Mouse (Mus musculus) ZHBTc4 (cell line): ENCODE results near the gene Cdh10.

Experiments
- DNase-seq: peaks from one replicate; pipeline ENCODE4 v3.0.0-alpha.2; 2011; ENCODE audit warnings: low read depth, low spot score

The Cdh10 gene

GRCm38 (mm10) chr15:18818185-18818973, at the start of gene Cdh10:
TSS of gene Cdh10 (plus strand) at chr15:18818947.
- peak; percentile 86 for DNase-seq

- DNase-seq: no peak
Observed at GRCm38 (mm10) chr15:18809148-18809827, 9.5 kb upstream of the Cdh10 start.

DNA sequence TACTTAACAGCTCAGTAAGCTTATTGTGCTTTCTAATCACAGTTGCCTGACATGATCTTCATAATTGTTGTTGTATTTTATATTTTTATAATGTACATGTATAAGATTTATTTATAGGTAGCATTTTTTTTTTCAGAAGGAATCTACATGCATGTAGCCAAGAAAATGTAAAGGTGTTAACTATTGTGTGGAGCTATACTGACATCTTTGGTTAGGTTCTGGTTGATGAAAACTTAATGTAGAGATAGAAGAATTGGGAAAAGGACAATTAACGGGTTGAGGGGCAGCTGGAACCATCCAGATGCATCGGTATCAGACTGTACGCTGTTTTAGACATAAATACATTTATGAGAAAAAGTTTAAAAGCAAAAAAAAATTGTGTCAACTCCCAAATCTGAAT, 1.0 kb upstream of the Cdh10 start:
- DNase-seq: no peak

GRCm38 (mm10) chr15:18820226-18820625, 1.5 kb downstream of the Cdh10 start:
- DNase-seq: no peak

- peak; percentile 89 for DNase-seq
Observed at GRCm38 (mm10) chr15:18821114-18821756, 2.5 kb downstream of the Cdh10 start.

DNA sequence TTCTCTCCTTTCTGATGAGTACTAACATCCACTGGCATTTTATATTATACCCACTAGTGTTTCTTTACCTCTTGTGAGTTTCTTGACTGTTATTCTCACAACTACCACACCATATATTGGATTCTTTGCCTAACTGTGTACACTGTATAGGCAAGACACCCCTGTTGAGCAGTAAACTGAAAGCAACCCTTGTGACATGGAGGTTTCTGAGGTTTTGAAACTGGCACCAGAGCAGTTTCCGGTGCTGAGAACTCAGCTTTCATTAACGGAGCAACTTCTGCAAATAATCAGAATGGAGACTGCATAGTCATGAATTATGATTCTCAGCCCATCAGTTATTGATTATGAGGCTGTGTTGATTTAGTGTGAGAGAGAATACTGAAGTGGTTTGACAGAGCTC, 4.7 kb downstream of the Cdh10 start:
- DNase-seq: no peak

- peak; percentile 66 for DNase-seq
Observed at GRCm38 (mm10) chr15:18832263-18832662, 13.5 kb downstream of the Cdh10 start.

DNA sequence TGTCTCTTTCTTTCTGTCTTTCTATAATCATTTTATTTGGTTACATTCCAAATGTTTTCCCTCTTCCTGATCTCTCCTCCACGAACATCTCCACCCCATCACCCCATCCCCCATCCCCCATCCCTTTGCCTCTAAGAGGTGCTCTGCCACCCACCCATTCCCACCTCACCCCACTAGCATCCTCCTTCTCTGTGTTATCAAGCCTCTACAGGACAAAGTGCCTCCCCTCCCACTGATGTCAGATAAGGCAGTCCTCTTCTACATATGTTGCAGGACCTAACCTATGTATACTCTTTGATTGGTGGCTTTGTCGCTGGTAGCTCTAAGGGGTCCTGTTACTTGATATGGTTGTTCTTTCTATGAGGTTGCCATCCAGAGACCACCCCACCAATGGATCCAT, 23.0 kb downstream of the Cdh10 start:
- DNase-seq: no peak

DNA sequence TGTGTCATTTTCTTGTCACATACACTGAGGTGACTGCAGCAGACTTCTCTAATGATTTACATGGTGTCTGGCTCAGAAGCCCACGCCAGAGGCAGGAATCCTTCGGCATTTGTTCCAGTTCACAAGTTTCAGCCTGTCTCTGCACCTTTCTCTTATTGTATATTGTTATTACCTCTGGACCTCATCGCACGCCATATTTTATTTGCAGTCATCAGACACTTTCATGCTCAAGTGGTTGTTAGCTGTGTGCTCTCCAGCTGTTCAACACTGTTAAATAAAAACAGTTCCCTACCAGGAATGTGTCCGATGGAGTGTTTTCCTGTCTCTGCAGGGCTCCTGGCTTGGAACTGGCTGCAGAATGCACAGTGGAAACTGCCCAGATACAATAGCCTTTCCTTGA, 26.1 kb downstream of the Cdh10 start:
- DNase-seq: no peak

- no peak for DNase-seq
Observed at GRCm38 (mm10) chr15:18850497-18850896, 31.8 kb downstream of the Cdh10 start.

- no peak for DNase-seq
Observed at GRCm38 (mm10) chr15:18858135-18858534, 39.4 kb downstream of the Cdh10 start.

GRCm38 (mm10) chr15:18869871-18870270, 51.1 kb downstream of the Cdh10 start:
- no peak for DNase-seq

DNA sequence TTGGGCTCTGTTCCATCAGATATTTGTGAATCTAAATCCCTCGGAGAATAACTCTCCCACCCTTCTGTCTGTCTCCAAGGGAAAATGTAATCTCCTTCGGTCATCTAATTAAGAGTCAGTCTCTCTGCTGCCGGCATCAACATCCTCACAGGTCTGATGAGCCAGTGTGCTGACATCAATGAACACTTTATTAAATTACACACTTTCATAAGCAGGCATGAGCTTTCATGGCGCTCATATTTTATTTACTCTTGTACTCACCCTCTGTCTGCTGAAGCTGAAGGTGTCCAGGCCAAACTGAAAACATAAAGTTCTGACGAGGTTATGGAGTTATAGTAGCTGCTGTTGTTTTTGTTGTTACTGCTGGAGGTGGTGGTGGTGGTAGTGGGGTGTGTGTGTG, 62.7 kb downstream of the Cdh10 start:
- no peak for DNase-seq

GRCm38 (mm10) chr15:18886673-18887072, 67.9 kb downstream of the Cdh10 start:
- DNase-seq: no peak

DNA sequence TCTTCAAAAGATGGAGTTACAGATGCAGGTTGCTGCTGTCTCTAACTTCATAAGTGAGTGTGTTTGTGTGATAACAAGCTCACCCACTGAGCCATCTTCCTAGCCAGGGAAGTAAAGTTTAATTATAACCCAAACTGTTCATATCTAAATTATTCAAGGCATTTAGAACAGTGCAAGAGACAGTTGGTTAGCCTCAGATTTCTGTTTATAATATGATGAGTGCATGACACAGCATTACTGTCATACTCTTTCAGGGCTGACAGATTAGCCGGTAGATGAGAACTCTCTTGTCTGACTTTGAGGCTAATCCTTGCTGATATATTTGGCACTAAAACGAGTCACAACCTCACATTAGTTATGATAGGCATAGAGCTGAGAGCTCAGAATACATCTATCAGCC, 70.2 kb downstream of the Cdh10 start:
- DNase-seq: no peak

DNA sequence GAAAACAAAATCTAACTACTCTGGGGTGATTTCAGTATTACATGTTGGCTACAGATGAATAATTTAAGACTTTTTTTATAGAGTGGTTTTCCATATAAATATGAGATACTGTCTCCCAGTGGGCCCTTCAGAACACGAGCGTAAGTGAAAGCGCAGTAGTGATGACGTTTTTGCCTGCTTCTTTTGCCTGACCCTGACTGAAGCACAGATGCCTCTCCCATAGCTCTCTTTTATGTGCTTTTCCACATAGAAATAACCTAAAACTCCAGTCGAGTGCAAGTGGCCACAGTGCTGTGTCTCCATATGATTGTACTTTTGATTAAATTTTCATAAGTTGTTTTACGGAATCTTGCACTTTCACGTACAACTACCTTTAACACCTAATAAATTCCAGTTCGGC, 71.6 kb downstream of the Cdh10 start:
- no peak for DNase-seq

DNA sequence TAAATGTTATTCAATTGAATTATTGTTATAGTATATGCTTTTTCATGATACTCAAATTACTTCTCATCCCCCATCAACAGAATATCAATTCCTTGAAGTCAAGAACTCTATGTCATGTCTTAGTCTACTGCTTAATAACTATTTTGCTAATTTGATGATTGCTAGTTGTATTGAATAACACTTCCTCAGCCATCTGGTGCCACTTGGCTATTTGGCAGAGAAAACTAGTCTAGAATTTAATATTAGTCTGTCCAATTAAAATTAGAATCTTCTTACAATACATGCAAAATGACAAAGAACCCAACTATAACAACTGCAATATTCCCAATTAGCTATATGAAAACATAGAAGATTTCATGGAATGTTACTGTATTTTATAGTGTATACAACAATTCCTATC, 82.0 kb downstream of the Cdh10 start:
- DNase-seq: no peak

DNA sequence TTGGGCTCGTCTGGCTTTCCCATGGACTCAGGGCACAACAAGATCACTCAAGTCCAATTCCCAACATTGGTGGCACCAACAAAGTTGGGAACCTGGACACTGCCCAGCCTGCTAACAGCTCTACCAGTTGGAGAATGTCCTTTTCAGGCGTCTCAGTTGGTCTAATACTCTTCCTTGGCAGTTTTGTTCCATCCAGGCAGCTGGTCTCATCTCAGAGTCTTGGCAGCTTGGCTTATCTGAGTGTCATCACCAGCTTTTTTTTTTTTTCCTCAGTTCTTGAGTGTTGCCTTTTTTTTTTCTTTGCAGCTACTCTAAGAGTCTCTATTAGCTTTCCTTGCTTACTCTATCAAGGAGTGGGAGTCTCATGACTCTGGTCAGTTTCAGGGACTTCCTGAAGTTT, 85.4 kb downstream of the Cdh10 start:
- no peak for DNase-seq

DNA sequence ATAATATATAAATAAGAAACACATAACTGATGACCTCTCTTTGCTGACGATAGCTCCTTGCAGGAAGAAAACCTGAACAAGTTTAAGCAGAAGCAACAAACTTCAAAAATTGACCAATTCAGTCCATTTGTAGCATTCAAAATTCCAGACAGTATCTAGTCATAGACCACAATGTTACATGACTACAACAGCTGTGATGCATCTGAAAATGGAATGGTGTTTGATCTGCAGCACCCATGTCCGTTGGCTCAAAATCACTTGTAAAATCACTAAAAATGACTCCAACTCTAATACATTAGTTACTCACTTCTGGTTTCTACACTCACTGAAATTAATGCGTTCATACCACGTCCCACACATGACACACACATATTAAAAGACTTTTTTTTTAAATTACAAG, 91.9 kb downstream of the Cdh10 start:
- no peak for DNase-seq

- DNase-seq: no peak
Observed at GRCm38 (mm10) chr15:18925392-18926117, 106.8 kb downstream of the Cdh10 start.

- no peak for DNase-seq
Observed at GRCm38 (mm10) chr15:18926964-18927363, 108.2 kb downstream of the Cdh10 start.

DNA sequence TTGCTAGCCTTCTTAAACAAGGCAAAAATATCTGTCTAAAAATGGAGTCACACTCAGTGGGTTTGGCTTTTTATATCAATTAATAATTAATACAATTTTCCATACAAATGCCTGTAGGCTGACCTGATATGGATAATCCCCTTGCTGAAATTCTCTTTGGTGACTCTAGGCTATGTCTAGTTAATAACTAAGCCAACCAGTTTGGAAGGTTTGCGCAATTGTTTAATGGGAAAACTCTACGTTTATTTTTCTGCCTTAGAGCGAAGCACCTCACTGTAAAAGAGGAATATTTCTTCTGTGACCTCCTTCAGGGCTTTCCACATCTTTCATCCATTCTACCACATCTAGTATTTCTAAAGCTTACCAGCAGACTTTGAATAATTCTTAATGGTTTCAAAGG, 133.5 kb downstream of the Cdh10 start:
- DNase-seq: no peak
